Comparison of ENCODE assay signal across 8 mouse cellular contexts in the genomic region with DNA sequence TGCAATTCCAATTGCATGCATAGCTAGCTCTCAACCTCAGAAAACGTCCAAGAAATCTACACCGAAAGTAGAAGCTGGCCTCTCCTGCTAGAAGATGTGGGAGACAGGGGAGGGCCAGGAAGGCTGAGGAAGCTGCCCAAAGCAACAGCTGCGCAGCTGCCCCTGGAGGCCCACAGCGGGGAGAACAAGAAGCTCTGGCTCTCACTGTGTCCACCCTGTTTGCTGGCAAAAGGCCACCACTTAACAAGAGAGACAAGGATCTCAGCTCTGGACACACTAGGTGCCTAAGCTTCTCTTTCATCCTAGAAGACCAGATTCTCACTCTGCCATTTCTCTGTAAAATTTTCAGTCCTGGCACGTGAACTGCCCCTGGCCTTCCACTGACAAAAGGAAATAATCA.
DNase-seq lines count a peak whose midpoint lies in the region; ATAC-seq and TF ChIP-seq lines count a peak whose summit lies in the region.

No protein-coding gene starts in this region.

- no peak overlapping the region for H3K9ac ChIP-seq in embryonic facial prominence, embryonic 12.5 days
- no peak overlapping the region for H3K9ac ChIP-seq in midbrain, postnatal 0 days (replicated peaks; ENCODE audit: low read length, poor library complexity, severe bottlenecking)

- H3K4me1 ChIP-seq in embryonic facial prominence, embryonic 12.5 days = peaks cover 14% of the 10 kb centered on the region; the same call in 1 of the 2 replicates
- H3K4me1 ChIP-seq in midbrain, postnatal 0 days (ENCODE audit: insufficient read depth, low read length) = 0 out of 2 replicates have a peak, but pooled peaks cover 3% of the 10 kb centered on the region

- no peak overlapping the region for H3K4me2 ChIP-seq in embryonic facial prominence, embryonic 12.5 days (replicated peaks)
- no peak overlapping the region for H3K4me2 ChIP-seq in midbrain, postnatal 0 days (ENCODE audit: low read depth, low read length, poor library complexity, severe bottlenecking)

- peak; percentile 38 to 39 for DNase-seq in left cerebral cortex, postnatal 14 days (ENCODE audit: low spot score in 2 of 2)
- no peak for DNase-seq in left cerebral cortex, adult 11 months (ENCODE audit: low spot score)
- peak; percentile 49 to 75 for DNase-seq in gastrocnemius, postnatal 36 days
- peak; percentile 19 to 35 for DNase-seq in kidney, adult 8-10 months
- peak; percentile 68 for DNase-seq in midbrain, postnatal 0 days (ENCODE audit: low spot score)
- DNase-seq in embryo, embryonic 10 days (ENCODE audit: low spot score) = no peak

- H3K4me3 ChIP-seq in embryonic facial prominence, embryonic 12.5 days = no peak overlapping the region
- H3K4me3 ChIP-seq in midbrain, postnatal 0 days (ENCODE audit: low read depth, low read length) = no peak overlapping the region

- peak overlapping the region; percentile 12 for H3K27ac ChIP-seq in embryonic facial prominence, embryonic 12.5 days
- peak overlapping the region; percentile 21; the same call in 1 of the 2 replicates for H3K27ac ChIP-seq in midbrain, postnatal 0 days (ENCODE audit: low read depth, low read length)

- TF ChIP-seq CTCF in midbrain, postnatal 0 days (IDR thresholded peaks at IDR 0.05) = no peak

- H3K36me3 ChIP-seq in embryonic facial prominence, embryonic 12.5 days = peaks cover 35% of the 10 kb centered on the region
- no peaks in the 10 kb centered on the region for H3K36me3 ChIP-seq in midbrain, postnatal 0 days (ENCODE audit: insufficient read depth, low read length)

- H3K9me3 ChIP-seq in embryonic facial prominence, embryonic 12.5 days = no peaks in the 10 kb centered on the region
- H3K9me3 ChIP-seq in midbrain, postnatal 0 days (ENCODE audit: low read length) = no peaks in the 10 kb centered on the region

- WGBS in embryonic facial prominence, embryonic 12.5 days = 45% methylated on average over 5 of the region's 5 CpGs
- WGBS in midbrain, postnatal 0 days = 41% methylated on average over 5 of the region's 5 CpGs

- intact Hi-C loops in left cerebral cortex, postnatal 14 days (cut with DNase I) = no loop called here
- intact Hi-C loops in gastrocnemius, postnatal 36 days (cut with DNase I) = no loop called here

- ATAC-seq in embryonic facial prominence, embryonic 12.5 days (ENCODE audit: insufficient number of reproducible peaks, insufficient read depth, low FRiP score, low TSS enrichment) = no peak
- ATAC-seq in midbrain, postnatal 0 days (ENCODE audit: low FRiP score) = no peak
- no peak for ATAC-seq in megakaryocyte, adult 5-6 weeks (ENCODE audit: poor library complexity, severe bottlenecking)

- no peaks in the 10 kb centered on the region for H3K27me3 ChIP-seq in embryonic facial prominence, embryonic 12.5 days
- H3K27me3 ChIP-seq in midbrain, postnatal 0 days (ENCODE audit: insufficient read depth, low read length) = no peaks in the 10 kb centered on the region

Comparison
In these comparisons a context has a peak if more than half of its experiments do, and no peak if none do; other contexts are left out.
1. DNase-seq: peak in left cerebral cortex, postnatal 14 days (2 of 2), gastrocnemius, postnatal 36 days (2 of 2), kidney, adult 8-10 months (2 of 2) and midbrain, postnatal 0 days (single experiment); none in left cerebral cortex, adult 11 months (single experiment) and embryo, embryonic 10 days (single experiment).